Mouse (Mus musculus): Measurements from ENCODE around the gene Ptprj. TPM values are rescaled to one million over a fixed set of nuclear protein-coding genes. Genes with fewer than 3 reads are reported as not detected.
"Not testable (repeated sequence)": the region's sequence is repeated elsewhere in the genome, so short reads cannot be mapped to it uniquely, and the experiment has no call there.

Ptprj gene
- polyA plus RNA-seq, 1 experiment from 2014 or later: 2.5 TPM

- H3K9me3 ChIP-seq; H3K27ac ChIP-seq (replicated peaks); H3K4me2 ChIP-seq (replicated peaks); H3K36me3 ChIP-seq; H3K4me3 ChIP-seq; H3K27me3 ChIP-seq; H3K4me1 ChIP-seq; H3K9ac ChIP-seq (replicated peaks); ATAC-seq (ENCODE audit: low FRiP score, low read depth): not testable (repeated sequence)
- 76% methylated on average over 4 of the region's 4 CpGs for WGBS
Measured at GRCm38 (mm10) chr2:90414110-90414821, 166.2 kb downstream of the Ptprj start.

GRCm38 (mm10) chr2:90398633-90399107, 181.8 kb downstream of the Ptprj start, which contains the start of gene Olfr1274-ps:
Gene Olfr1274-ps, plus strand, starts transcription at chr2:90398683.
- H3K9ac ChIP-seq (replicated peaks); H3K27me3 ChIP-seq; H3K9me3 ChIP-seq; H3K4me1 ChIP-seq; H3K36me3 ChIP-seq; H3K27ac ChIP-seq (replicated peaks); H3K4me3 ChIP-seq; H3K4me2 ChIP-seq (replicated peaks); ATAC-seq (ENCODE audit: low FRiP score, low read depth): not testable (repeated sequence)
- WGBS: 83% methylated on average over 5 of the region's 7 CpGs

Other genes starting within 250 kb of the Ptprj start
- gene Olfr1274-ps, start 182.0 kb downstream of the Ptprj start, polyA plus RNA-seq (2016; fragmentation: Nextera tagmentation; extraction: Ambion mirVana): not detected in 2 replicates
- 47.8 and 50.1 TPM in 2 replicates for gene Nup160, start 96.6 kb upstream of the Ptprj start, polyA plus RNA-seq (2016; fragmentation: Nextera tagmentation; extraction: Ambion mirVana)
- 166 and 169 TPM in 2 replicates for gene Fnbp4, start 164.7 kb upstream of the Ptprj start, polyA plus RNA-seq (2016; fragmentation: Nextera tagmentation; extraction: Ambion mirVana)
- gene Agbl2, start 202.1 kb upstream of the Ptprj start, polyA plus RNA-seq (2016; fragmentation: Nextera tagmentation; extraction: Ambion mirVana): 0.25 and 0.41 TPM in 2 replicates

All from midbrain, embryonic 12.5 days (tissue).